Mouse (Mus musculus): Measurements from ENCODE around the gene Pex5.

DNA sequence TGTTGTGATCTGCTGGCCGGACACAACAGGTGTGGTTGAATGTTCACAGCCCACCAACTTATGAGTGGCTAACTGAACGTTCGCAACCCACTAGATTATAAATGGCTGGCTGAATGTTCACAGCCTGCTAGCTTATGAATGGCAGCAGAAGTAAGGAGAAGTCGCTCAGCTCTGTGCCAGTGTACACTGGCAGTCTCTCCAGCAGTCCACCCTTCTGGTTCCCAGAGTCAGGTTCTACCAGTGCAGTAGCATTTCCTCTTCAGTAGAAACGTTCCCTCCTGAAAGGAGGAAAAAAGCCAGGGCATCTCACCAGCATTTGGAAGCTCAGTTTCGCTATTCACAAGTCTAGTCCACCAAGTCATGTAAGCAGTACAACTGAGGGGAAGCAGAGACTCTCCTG is 10.7 kb upstream of the Pex5 start:
- TF ChIP-seq CTCF (IDR thresholded peaks at IDR 0.05; ENCODE audit: extremely low read depth, insufficient read depth, insufficient read length, insufficient replicate concordance), result no peak
- no peak for TF ChIP-seq POLR2A (IDR thresholded peaks at IDR 0.05; ENCODE audit: low read depth, low read length)

Data from spleen, adult 2 months (tissue).